Mouse (Mus musculus) MEL (cell line): Measurements from ENCODE around the gene Cfdp1. TPM values are rescaled to one million over a fixed set of nuclear protein-coding genes. Genes with fewer than 3 reads are reported as not detected.

Experiments
- DNase-seq: peaks from one replicate; pipeline ENCODE4 v3.0.0; 2011; ENCODE audit warnings: low read depth, low spot score
- H3K27ac ChIP-seq: 2 replicates; pipeline ENCODE4 v1.5.1; 2012; ENCODE audit warnings: low read depth, mild to moderate bottlenecking, control low read depth, low read length, moderate library complexity; ENCODE audit not compliant: control insufficient read depth
- H3K27me3 ChIP-seq, 2 experiments: fragments of 150-350 bp in 1 of 2; sonication (generic) in 1 of 2; 2 replicates each; pipeline ENCODE4 v1.6.1; 2012; ENCODE audit warnings: low read length in 2 of 2, mild to moderate bottlenecking in 2 of 2, improper control_type of control experiment in 1 of 2, moderate library complexity in 1 of 2; ENCODE audit not compliant: insufficient read depth in 2 of 2, control insufficient read depth in 1 of 2
- H3K36me3 ChIP-seq, 2 experiments: 2 replicates each; pipeline ENCODE4 v1.6.1; 2012 to 2014; ENCODE audit warnings: low read length in 2 of 2, improper control_type of control experiment in 1 of 2, inconsistent platforms in 1 of 2, mild to moderate bottlenecking in 1 of 2; ENCODE audit not compliant: insufficient read depth in 2 of 2, control insufficient read depth in 1 of 2
- H3K4me1 ChIP-seq, 2 experiments: fragments of 150-350 bp in 1 of 2; sonication (generic) in 1 of 2; 2 replicates each; pipeline ENCODE4 v1.6.1; 2012; ENCODE audit warnings: low read length in 2 of 2, improper control_type of control experiment in 1 of 2, mild to moderate bottlenecking in 1 of 2; ENCODE audit not compliant: insufficient read depth in 2 of 2, control insufficient read depth in 1 of 2
- H3K4me3 ChIP-seq, 2 experiments: fragments of 150-350 bp in 1 of 2; sonication (generic) in 1 of 2; 2 replicates each; pipeline ENCODE4 v1.5.1; 2012; ENCODE audit warnings: low read depth in 2 of 2, low read length in 2 of 2, mild to moderate bottlenecking in 2 of 2, moderate library complexity in 2 of 2, control low read depth in 1 of 2, improper control_type of control experiment in 1 of 2; ENCODE audit not compliant: control insufficient read depth in 1 of 2, insufficient read depth in 1 of 2
- H3K79me2 ChIP-seq: 2 replicates; pipeline ENCODE4 v1.6.1; 2012; ENCODE audit warnings: mild to moderate bottlenecking, low read length, moderate library complexity; ENCODE audit not compliant: control insufficient read depth, poor library complexity, insufficient read depth
- H3K9ac ChIP-seq: 2 replicates; pipeline ENCODE4 v1.6.1; 2012; ENCODE audit warnings: low read depth, mild to moderate bottlenecking, control low read depth, low read length, moderate library complexity; ENCODE audit not compliant: control insufficient read depth, poor library complexity, severe bottlenecking
- H3K9me3 ChIP-seq: fragments of 150-350 bp; sonication (generic); replicated peaks from 2 replicates; pipeline ENCODE4 v1.6.1; 2012; ENCODE audit warnings: mild to moderate bottlenecking, low read length, improper control_type of control experiment, moderate library complexity; ENCODE audit not compliant: insufficient read depth
- CHD1 ChIP-seq: IDR thresholded peaks from 2 replicates; pipeline ENCODE4 v1.6.1; 2012; ENCODE audit warnings: low read depth, mild to moderate bottlenecking, inconsistent platforms, low read length, improper control_type of control experiment
- CTCF ChIP-seq, 3 experiments: IDR thresholded peaks in 2 of 3; conservative IDR thresholded peaks in 1 of 3; 2 replicates each; pipeline ENCODE4 v1.5.1; 2011 to 2012; ENCODE audit warnings: low read length in 3 of 3, low read depth in 2 of 3, mild to moderate bottlenecking in 2 of 3, improper control_type of control experiment in 1 of 3, inconsistent platforms in 1 of 3, mixed read lengths in 1 of 3, moderate library complexity in 1 of 3; ENCODE audit not compliant: control insufficient read depth in 1 of 3, insufficient read depth in 1 of 3, poor library complexity in 1 of 3, severe bottlenecking in 1 of 3
- ELF1 ChIP-seq: IDR thresholded peaks from 2 replicates; pipeline ENCODE4 v1.6.1; 2014; ENCODE audit warnings: low read depth, mild to moderate bottlenecking, inconsistent platforms, low read length, improper control_type of control experiment, moderate library complexity
- EP300 ChIP-seq, 2 experiments: IDR thresholded peaks; 2 replicates each; pipeline ENCODE4 v1.6.1; 2011; ENCODE audit warnings: improper control_type of control experiment in 2 of 2, low read length in 2 of 2, low read depth in 1 of 2, mild to moderate bottlenecking in 1 of 2
- MAX ChIP-seq: IDR thresholded peaks from 2 replicates; pipeline ENCODE4 v1.6.1; 2011; ENCODE audit warnings: low read length, improper control_type of control experiment
- MYB ChIP-seq: IDR thresholded peaks from 2 replicates; pipeline ENCODE4 v1.6.1; 2011; ENCODE audit warnings: mild to moderate bottlenecking, low read depth, low read length, improper control_type of control experiment
- MYC ChIP-seq: IDR thresholded peaks from 2 replicates; pipeline ENCODE4 v1.6.1; 2011; ENCODE audit warnings: low read depth, mild to moderate bottlenecking, low read length, improper control_type of control experiment, moderate library complexity
- NELFE ChIP-seq: IDR thresholded peaks from 2 replicates; pipeline ENCODE4 v1.6.1; 2011; ENCODE audit warnings: low read depth, low read length, improper control_type of control experiment
- NRF1 ChIP-seq: IDR thresholded peaks from 2 replicates; pipeline ENCODE4 v1.6.1; 2014; ENCODE audit warnings: low read depth, mild to moderate bottlenecking, inconsistent platforms, low read length, improper control_type of control experiment, moderate library complexity; ENCODE audit not compliant: poor library complexity, insufficient read depth, severe bottlenecking
- POLR2A ChIP-seq, 2 experiments: IDR thresholded peaks; 2 replicates each; pipeline ENCODE4 v1.6.1; 2011 to 2012; ENCODE audit warnings: low read length in 2 of 2, mild to moderate bottlenecking in 2 of 2, control low read depth in 1 of 2, improper control_type of control experiment in 1 of 2, low read depth in 1 of 2, moderate library complexity in 1 of 2; ENCODE audit not compliant: control insufficient read depth in 1 of 2, insufficient read depth in 1 of 2, poor library complexity in 1 of 2
- POLR2AphosphoS2 ChIP-seq: IDR thresholded peaks from 2 replicates; pipeline ENCODE4 v1.6.1; 2011; ENCODE audit warnings: low read length, improper control_type of control experiment
- POLR2AphosphoS5 ChIP-seq: IDR thresholded peaks from 2 replicates; pipeline ENCODE4 v1.6.1; 2012; ENCODE audit warnings: low read depth, borderline replicate concordance, mild to moderate bottlenecking, inconsistent platforms, low read length, moderate library complexity, mixed read lengths
- SIN3A ChIP-seq: IDR thresholded peaks from 2 replicates; pipeline ENCODE4 v1.6.1; 2012; ENCODE audit warnings: low read length, improper control_type of control experiment, inconsistent platforms
- TAL1 ChIP-seq: IDR thresholded peaks from 2 replicates; pipeline ENCODE4 v1.6.1; 2012; ENCODE audit warnings: mild to moderate bottlenecking, inconsistent platforms, low read length, moderate library complexity, mixed read lengths
- TBP ChIP-seq: IDR thresholded peaks from 2 replicates; pipeline ENCODE4 v1.8.0; 2011; ENCODE audit warnings: low read depth, low read length, improper control_type of control experiment
- USF2 ChIP-seq, 2 experiments: IDR thresholded peaks; 2 replicates each; pipeline ENCODE4 v1.6.1; 2011 to 2012; ENCODE audit warnings: improper control_type of control experiment in 2 of 2, low read length in 2 of 2, borderline replicate concordance in 1 of 2, inconsistent platforms in 1 of 2, low read depth in 1 of 2, mild to moderate bottlenecking in 1 of 2; ENCODE audit not compliant: insufficient read depth in 1 of 2
- ZMIZ1 ChIP-seq: IDR thresholded peaks from 2 replicates; pipeline ENCODE4 v1.6.1; 2012; ENCODE audit warnings: low read depth, mild to moderate bottlenecking, inconsistent platforms, low read length, improper control_type of control experiment, moderate library complexity
- ZNF384 ChIP-seq: IDR thresholded peaks from 2 replicates; pipeline ENCODE4 v1.6.1; 2012; ENCODE audit warnings: low read depth, mild to moderate bottlenecking, inconsistent platforms, low read length, improper control_type of control experiment
- polyA plus RNA-seq, 2 experiments: library from polyadenylated mRNA; stranded (reverse) in 1 of 2; unstranded in 1 of 2; fragments of >175 nt in 1 of 2; fragments of >200 nt in 1 of 2; gene quantifications; 2 replicates each; pipeline versions ENCODE4 v1.2.1 to v1.2.4; 2012; ENCODE audit warnings: low replicate concordance in 2 of 2, low read depth in 1 of 2; ENCODE audit not compliant: insufficient read length in 2 of 2, insufficient read depth in 1 of 2, missing spikeins in 1 of 2
- total RNA-seq: library from RNA; depleted of rRNA; stranded (reverse); fragments of 300-350 nt; gene quantifications from 2 replicates; pipeline ENCODE4 v1.2.3, GENCODE M21; 2012

The Cfdp1 gene
- total and polyA plus RNA-seq, 3 experiments, result 185 to 214 TPM; not detected in 1

DNA sequence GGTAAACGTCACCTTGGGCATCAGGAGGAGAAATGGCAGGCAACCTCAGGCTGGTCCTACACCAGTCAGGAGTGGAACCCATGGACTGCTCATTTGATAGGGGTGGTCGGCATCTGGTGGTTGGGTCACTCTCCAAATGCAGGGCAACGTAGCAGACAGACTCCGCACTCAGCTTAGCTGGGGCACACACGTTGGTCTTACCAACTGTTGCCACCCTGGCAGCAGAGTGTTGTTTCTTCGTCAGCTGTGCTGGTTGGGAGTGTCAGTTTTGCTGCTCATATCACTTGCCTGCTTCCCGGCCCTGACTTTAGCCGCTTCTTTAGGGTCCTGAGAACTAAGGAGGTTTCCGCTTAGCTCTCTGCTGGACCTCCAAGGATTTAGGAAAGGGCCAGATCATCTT is 96.5 kb downstream of the Cfdp1 start:
- Histone ChIP-seq H3K27ac (no peak overlapping the region), H3K4me1 (peaks cover 5 to 8% of the 10 kb centered on the region in 2 experiments), H3K79me2 (no peaks in the 10 kb centered on the region), H3K36me3 (peaks cover 0 to 6% of the 10 kb centered on the region in 2 experiments; a peak in 1 of 4 replicates), H3K9ac (no peak overlapping the region), H3K4me3 (no peak overlapping the region), H3K9me3 (no peaks in the 10 kb centered on the region), H3K27me3 (no peaks in the 10 kb centered on the region)
- no peak for DNase-seq
- no peak for TF ChIP-seq CHD1

DNA sequence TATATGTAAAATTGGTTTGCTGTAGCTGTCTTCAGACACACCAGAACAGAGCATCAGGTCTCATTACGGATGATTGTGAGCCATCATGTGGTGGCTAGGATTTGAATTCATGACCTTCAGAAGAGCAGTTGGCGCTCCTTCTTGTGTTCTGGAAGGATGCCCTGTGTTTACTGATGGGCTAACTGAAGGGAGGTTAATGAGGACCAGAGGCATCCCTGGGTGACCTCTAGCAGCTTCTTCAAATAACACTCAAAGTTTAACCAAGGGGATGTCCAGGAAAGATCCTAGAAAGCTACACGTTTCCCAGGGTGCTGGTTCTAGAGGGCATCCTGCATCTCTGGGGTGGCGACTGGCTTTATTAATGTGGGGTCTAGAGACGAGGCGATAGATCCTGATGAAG is 99.4 kb downstream of the Cfdp1 start:
- Histone ChIP-seq H3K4me1 (peaks cover 5 to 8% of the 10 kb centered on the region in 2 experiments), H3K79me2 (no peaks in the 10 kb centered on the region), H3K27me3 (no peaks in the 10 kb centered on the region), H3K4me3 (no peak overlapping the region), H3K9me3 (no peaks in the 10 kb centered on the region), H3K27ac (no peak overlapping the region), H3K36me3 (peaks cover 0 to 6% of the 10 kb centered on the region in 2 experiments; a peak in 1 of 4 replicates), H3K9ac (no peak overlapping the region)
- TF ChIP-seq CTCF (IDR thresholded peaks at IDR 0.05 in 2 of 3, conservative IDR thresholded peaks at IDR 0.05 in 1 of 3; ENCODE audit: control insufficient read depth in 1 of 3, insufficient read depth in 1 of 3, low read depth in 2 of 3, low read length in 3 of 3, poor library complexity in 1 of 3, severe bottlenecking in 1 of 3) (no peak), CHD1 (no peak), ELF1 (no peak), MAX (no peak), NELFE (no peak), POLR2AphosphoS5 (no peak), SIN3A (no peak), MYC (no peak), POLR2A (IDR thresholded peaks at IDR 0.05; ENCODE audit: control insufficient read depth in 1 of 2, insufficient read depth in 1 of 2, low read depth in 1 of 2, low read length in 2 of 2, poor library complexity in 1 of 2) (no peak), MYB (no peak), NRF1 (no peak), TAL1 (no peak), USF2 (IDR thresholded peaks at IDR 0.05; ENCODE audit: borderline replicate concordance in 1 of 2, insufficient read depth in 1 of 2, low read depth in 1 of 2, low read length in 2 of 2) (no peak), EP300 (IDR thresholded peaks at IDR 0.05; ENCODE audit: low read depth in 1 of 2, low read length in 2 of 2) (no peak), TBP (no peak), ZNF384 (no peak), ZMIZ1 (no peak), POLR2AphosphoS2 (no peak)
- no peak for DNase-seq
